Mouse (Mus musculus) intestine, postnatal 0 days (tissue): ENCODE results near the gene Creb3l1. TPM values are rescaled to one million over a fixed set of nuclear protein-coding genes. Genes with fewer than 3 reads are reported as not detected.

Experiments
- ATAC-seq: fragments of 200-750 bp; cut with Nextera tagmentation; 2 replicates; pipeline ENCODE4 v1.8.0; 2017; ENCODE audit warnings: mild to moderate bottlenecking, moderate TSS enrichment, moderate library complexity
- H3K27ac ChIP-seq: fragments of 300-500 bp; sonication (generic); 2 replicates; pipeline ENCODE4 v1.5.1; 2014; ENCODE audit warnings: mild to moderate bottlenecking, low read depth, low read length, moderate library complexity
- H3K27me3 ChIP-seq: fragments of 300-500 bp; sonication (generic); replicated peaks from 2 replicates; pipeline ENCODE4 v1.6.1; 2014; ENCODE audit warnings: low read length, mixed read lengths; ENCODE audit not compliant: control insufficient read depth, insufficient read depth
- H3K36me3 ChIP-seq: fragments of 300-500 bp; sonication (generic); 2 replicates; pipeline ENCODE4 v1.6.1; 2014; ENCODE audit warnings: mild to moderate bottlenecking, moderate library complexity; ENCODE audit not compliant: control insufficient read depth, insufficient read depth
- H3K4me1 ChIP-seq: fragments of 300-500 bp; sonication (generic); replicated peaks from 2 replicates; pipeline ENCODE4 v1.6.1; 2014; ENCODE audit warnings: antibody characterized with exemption, low read length, mixed read lengths; ENCODE audit not compliant: control insufficient read depth, insufficient read depth
- H3K4me2 ChIP-seq: fragments of 300-500 bp; sonication (generic); replicated peaks from 2 replicates; pipeline ENCODE4 v1.6.1; 2014; ENCODE audit warnings: low read depth, mild to moderate bottlenecking, moderate library complexity
- H3K4me3 ChIP-seq: fragments of 300-500 bp; sonication (generic); 2 replicates; pipeline ENCODE4 v1.5.1; 2014; ENCODE audit warnings: low read depth, low read length
- H3K9ac ChIP-seq: fragments of 300-500 bp; sonication (generic); 2 replicates; pipeline ENCODE4 v1.6.1; 2014; ENCODE audit warnings: mild to moderate bottlenecking, low read depth, low read length
- H3K9me3 ChIP-seq: fragments of 300-500 bp; sonication (generic); 2 replicates; pipeline ENCODE4 v1.6.1; 2016; ENCODE audit warnings: mixed run types; ENCODE audit not compliant: control insufficient read depth
- CTCF ChIP-seq: sonication (generic); IDR thresholded peaks from 2 replicates; pipeline ENCODE4 v1.5.1; 2016; ENCODE audit warnings: low read depth, mild to moderate bottlenecking, control low read depth, antibody characterized with exemption, moderate library complexity
- WGBS: fragments of 180-500 bp; shearing (Covaris S2); extraction: QIAGEN DNeasy Blood & Tissue Kit; methylation state at CpG from one replicate; pipeline ENCODE4 v1.1.7; 2014; 5-methylcytosine and 5-hydroxymethylcytosine counted together
- polyA plus RNA-seq: library from polyadenylated mRNA; unstranded; fragments of >200 nt; fragmentation: Nextera tagmentation; extraction: Ambion mirVana; gene quantifications from 2 replicates; pipeline ENCODE4 v1.2.1, GENCODE M21; 2015

The Creb3l1 gene
- polyA plus RNA-seq, 1 experiment from 2014 or later = 8.4 TPM

GRCm38 (mm10) chr2:92004617-92005016 is 19.7 kb downstream of the Creb3l1 start:
- ATAC-seq = no peak
- Histone ChIP-seq H3K27me3 (no peaks in the 10 kb centered on the region), H3K27ac (no peak overlapping the region)

GRCm38 (mm10) chr2:91997905-91998608 is 26.2 kb downstream of the Creb3l1 start:
- no peaks in the 10 kb centered on the region for H3K9me3 ChIP-seq
- no peak overlapping the region for H3K4me2 ChIP-seq
- no peak overlapping the region for H3K4me3 ChIP-seq
- no peak for TF ChIP-seq CTCF
- H3K9ac ChIP-seq = no peak overlapping the region
- no peaks in the 10 kb centered on the region for H3K27me3 ChIP-seq
- no peaks in the 10 kb centered on the region for H3K36me3 ChIP-seq
- H3K27ac ChIP-seq = no peak overlapping the region
- WGBS = 87% methylated on average over 16 of the region's 16 CpGs
- no peaks in the 10 kb centered on the region for H3K4me1 ChIP-seq
- ATAC-seq = no peak

More at GRCm38 (mm10) chr2:92004617-92005016, 19.7 kb downstream of the Creb3l1 start:
- H3K4me3 ChIP-seq = no peak overlapping the region
- no peaks in the 10 kb centered on the region for H3K36me3 ChIP-seq
- H3K9ac ChIP-seq = no peak overlapping the region
- peak; percentile 36; the same call in 1 of the 2 replicates for TF ChIP-seq CTCF
- no peaks in the 10 kb centered on the region for H3K4me1 ChIP-seq
- H3K9me3 ChIP-seq = no peaks in the 10 kb centered on the region
- H3K4me2 ChIP-seq = no peak overlapping the region
- 29% methylated on average over 7 of the region's 7 CpGs for WGBS

GRCm38 (mm10) chr2:91996006-91996405 is 28.3 kb downstream of the Creb3l1 start:
- H3K36me3 ChIP-seq = peaks cover 3% of the 10 kb centered on the region; the same call in 1 of the 2 replicates
- no peaks in the 10 kb centered on the region for H3K4me1 ChIP-seq
- WGBS = 27% methylated on average over 5 of the region's 5 CpGs
- no peaks in the 10 kb centered on the region for H3K27me3 ChIP-seq
- no peak overlapping the region for H3K4me2 ChIP-seq
- peak; percentile 63 for ATAC-seq
- no peak overlapping the region for H3K9ac ChIP-seq
- no peak overlapping the region for H3K27ac ChIP-seq
- no peak for TF ChIP-seq CTCF
- H3K4me3 ChIP-seq = no peak overlapping the region
- no peaks in the 10 kb centered on the region for H3K9me3 ChIP-seq

GRCm38 (mm10) chr2:91993409-91993808 is 30.9 kb downstream of the Creb3l1 start:
- peaks cover 3% of the 10 kb centered on the region; the same call in 1 of the 2 replicates for H3K36me3 ChIP-seq
- no peaks in the 10 kb centered on the region for H3K4me1 ChIP-seq
- H3K27me3 ChIP-seq = no peaks in the 10 kb centered on the region
- no peak overlapping the region for H3K27ac ChIP-seq
- 85% methylated on average over 3 of the region's 3 CpGs for WGBS
- TF ChIP-seq CTCF = no peak
- no peak for ATAC-seq
- H3K9me3 ChIP-seq = no peaks in the 10 kb centered on the region
- H3K9ac ChIP-seq = no peak overlapping the region
- no peak overlapping the region for H3K4me2 ChIP-seq
- H3K4me3 ChIP-seq = no peak overlapping the region

GRCm38 (mm10) chr2:91989750-91990149 is 34.6 kb downstream of the Creb3l1 start:
- Histone ChIP-seq H3K27ac (no peak overlapping the region), H3K36me3 (peaks cover 3% of the 10 kb centered on the region; the same call in 1 of the 2 replicates), H3K27me3 (no peaks in the 10 kb centered on the region), H3K9me3 (no peaks in the 10 kb centered on the region), H3K4me3 (no peak overlapping the region), H3K4me2 (no peak overlapping the region), H3K9ac (no peak overlapping the region), H3K4me1 (0 out of 2 replicates have a peak, but pooled peaks cover 3% of the 10 kb centered on the region)
- no peak for ATAC-seq
- peak; percentile 53 for TF ChIP-seq CTCF

- peak; percentile 90 for TF ChIP-seq CTCF
- Histone ChIP-seq H3K4me2 (no peak overlapping the region), H3K4me1 (0 out of 2 replicates have a peak, but pooled peaks cover 8% of the 10 kb centered on the region), H3K9me3 (no peaks in the 10 kb centered on the region), H3K9ac (no peak overlapping the region), H3K36me3 (peaks cover 3% of the 10 kb centered on the region; the same call in 1 of the 2 replicates), H3K27ac (no peak overlapping the region), H3K4me3 (no peak overlapping the region), H3K27me3 (no peaks in the 10 kb centered on the region)
- 7% methylated on average over 3 of the region's 3 CpGs for WGBS
- no peak for ATAC-seq
Measured at GRCm38 (mm10) chr2:91987542-91987941, 36.8 kb downstream of the Creb3l1 start.
